Mouse (Mus musculus) heart, embryonic 12.5 days (tissue): ENCODE measurements around the gene Gm1123. TPM values are rescaled to one million over a fixed set of nuclear protein-coding genes. Genes with fewer than 3 reads are reported as not detected.
A peak's percentile ranks its signal among the peaks of the same experiment; 100 is the strongest.

ENCODE experiments used
- ATAC-seq: fragments of 200-750 bp; cut with Nextera tagmentation; 2 replicates; pipeline ENCODE4 v1.8.0; 2017; ENCODE audit warnings: moderate TSS enrichment, moderate library complexity; ENCODE audit not compliant: insufficient number of reproducible peaks, low FRiP score
- H3K27ac ChIP-seq: fragments of 300-500 bp; sonication (generic); 2 replicates; pipeline ENCODE4 v1.5.1; 2016; ENCODE audit warnings: mild to moderate bottlenecking, moderate library complexity; ENCODE audit not compliant: poor library complexity, severe bottlenecking
- H3K27me3 ChIP-seq: fragments of 300-500 bp; sonication (generic); replicated peaks from 2 replicates; pipeline ENCODE4 v1.6.1; 2016; ENCODE audit warnings: mild to moderate bottlenecking, moderate library complexity
- H3K36me3 ChIP-seq: fragments of 300-500 bp; sonication (generic); 2 replicates; pipeline ENCODE4 v1.6.1; 2016; ENCODE audit warnings: mild to moderate bottlenecking, moderate library complexity
- H3K4me1 ChIP-seq: fragments of 300-500 bp; sonication (generic); replicated peaks from 2 replicates; pipeline ENCODE4 v1.6.1; 2016; ENCODE audit warnings: mild to moderate bottlenecking
- H3K4me2 ChIP-seq: fragments of 300-500 bp; sonication (generic); 2 replicates; pipeline ENCODE4 v1.6.1; 2016; ENCODE audit warnings: mild to moderate bottlenecking, moderate library complexity
- H3K4me3 ChIP-seq: fragments of 300-500 bp; sonication (generic); 2 replicates; pipeline ENCODE4 v1.5.1; 2016; ENCODE audit warnings: mild to moderate bottlenecking
- H3K9ac ChIP-seq: fragments of 300-500 bp; sonication (generic); 2 replicates; pipeline ENCODE4 v1.6.1; 2016; ENCODE audit warnings: mild to moderate bottlenecking, moderate library complexity
- H3K9me3 ChIP-seq: fragments of 300-500 bp; sonication (generic); replicated peaks from 2 replicates; pipeline ENCODE4 v1.6.1; 2016; ENCODE audit warnings: mild to moderate bottlenecking, moderate library complexity
- WGBS: fragments of 180-500 bp; shearing (Covaris S2); methylation state at CpG from one replicate; pipeline ENCODE4 v1.1.7; 2016; 5-methylcytosine and 5-hydroxymethylcytosine counted together
- polyA plus RNA-seq: library from polyadenylated mRNA; unstranded; fragments of >200 nt; fragmentation: Nextera tagmentation; extraction: Ambion mirVana; gene quantifications from 2 replicates; pipeline ENCODE4 v1.2.1, GENCODE M21; 2016

Gm1123 gene
- polyA plus RNA-seq, 1 experiment from 2014 or later = 0.14 TPM

- WGBS = 4% methylated on average over 7 of the region's 7 CpGs
- Histone ChIP-seq H3K36me3 (no peaks in the 10 kb centered on the region), H3K4me2 (peak overlapping the region; percentile 87), H3K27ac (no peak overlapping the region), H3K27me3 (peaks cover 81% of the 10 kb centered on the region), H3K4me3 (peak overlapping the region; percentile 51), H3K4me1 (peaks cover 6% of the 10 kb centered on the region; the same call in 1 of the 2 replicates), H3K9me3 (peaks cover 5% of the 10 kb centered on the region; the same call in 1 of the 2 replicates), H3K9ac (no peak overlapping the region)
- ATAC-seq = no peak
Measured at GRCm38 (mm10) chr9:98973561-98973960, 62.0 kb downstream of the Gm1123 start.

GRCm38 (mm10) chr9:98973101-98973521 is 62.4 kb downstream of the Gm1123 start:
- peaks cover 6% of the 10 kb centered on the region; the same call in 1 of the 2 replicates for H3K4me1 ChIP-seq
- H3K36me3 ChIP-seq = no peaks in the 10 kb centered on the region
- peaks cover 85% of the 10 kb centered on the region for H3K27me3 ChIP-seq
- no peak for ATAC-seq
- peak overlapping the region; percentile 51 for H3K4me3 ChIP-seq
- H3K9me3 ChIP-seq = peaks cover 5% of the 10 kb centered on the region; the same call in 1 of the 2 replicates
- peak overlapping the region; percentile 46 for H3K9ac ChIP-seq
- H3K27ac ChIP-seq = no peak overlapping the region
- H3K4me2 ChIP-seq = peak overlapping the region; percentile 87
- WGBS = under 1% methylated on average over 40 of the region's 40 CpGs

- Histone ChIP-seq H3K4me3 (peak overlapping the region; percentile 11; the same call in 1 of the 2 replicates), H3K36me3 (no peaks in the 10 kb centered on the region), H3K27ac (no peak overlapping the region), H3K9me3 (no peaks in the 10 kb centered on the region), H3K27me3 (peaks cover 94% of the 10 kb centered on the region), H3K4me2 (peak overlapping the region; percentile 36), H3K4me1 (no peaks in the 10 kb centered on the region), H3K9ac (no peak overlapping the region)
- ATAC-seq = no peak
- 2% methylated on average over 18 of the region's 18 CpGs for WGBS
Measured at GRCm38 (mm10) chr9:98965084-98965483, 70.4 kb downstream of the Gm1123 start.

- WGBS = 6% methylated on average over 18 of the region's 18 CpGs
- Histone ChIP-seq H3K4me1 (no peaks in the 10 kb centered on the region), H3K36me3 (no peaks in the 10 kb centered on the region), H3K4me2 (no peak overlapping the region), H3K4me3 (no peak overlapping the region), H3K9me3 (no peaks in the 10 kb centered on the region), H3K27me3 (peaks cover 96% of the 10 kb centered on the region), H3K9ac (no peak overlapping the region), H3K27ac (no peak overlapping the region)
- ATAC-seq = no peak
Measured at GRCm38 (mm10) chr9:98963661-98964060, 71.9 kb downstream of the Gm1123 start.

- H3K9ac ChIP-seq = no peak overlapping the region
- no peak for ATAC-seq
- H3K36me3 ChIP-seq = no peaks in the 10 kb centered on the region
- no peak overlapping the region for H3K4me2 ChIP-seq
- no peak overlapping the region for H3K4me3 ChIP-seq
- H3K9me3 ChIP-seq = no peaks in the 10 kb centered on the region
- WGBS = under 1% methylated on average over 20 of the region's 20 CpGs
- peaks cover 90% of the 10 kb centered on the region for H3K27me3 ChIP-seq
- no peak overlapping the region for H3K27ac ChIP-seq
- H3K4me1 ChIP-seq = no peaks in the 10 kb centered on the region
Measured at GRCm38 (mm10) chr9:98962478-98963142, 72.9 kb downstream of the Gm1123 start.

- H3K27ac ChIP-seq = no peak overlapping the region
- H3K9ac ChIP-seq = no peak overlapping the region
- WGBS = 10% methylated on average over 22 of the region's 22 CpGs
- H3K4me2 ChIP-seq = no peak overlapping the region
- peaks cover 5% of the 10 kb centered on the region; the same call in 1 of the 2 replicates for H3K4me1 ChIP-seq
- H3K27me3 ChIP-seq = peaks cover 86% of the 10 kb centered on the region
- H3K4me3 ChIP-seq = no peak overlapping the region
- ATAC-seq = no peak
- H3K9me3 ChIP-seq = no peaks in the 10 kb centered on the region
- H3K36me3 ChIP-seq = no peaks in the 10 kb centered on the region
Measured at GRCm38 (mm10) chr9:98961591-98962477, 73.7 kb downstream of the Gm1123 start.

- no peaks in the 10 kb centered on the region for H3K9me3 ChIP-seq
- no peak for ATAC-seq
- no peak overlapping the region for H3K27ac ChIP-seq
Measured at GRCm38 (mm10) chr9:98960348-98960747, 75.2 kb downstream of the Gm1123 start.

GRCm38 (mm10) chr9:98959851-98960250 is 75.7 kb downstream of the Gm1123 start:
- no peaks in the 10 kb centered on the region for H3K36me3 ChIP-seq
- no peak overlapping the region for H3K4me3 ChIP-seq
- H3K27me3 ChIP-seq = peaks cover 88% of the 10 kb centered on the region
- no peak overlapping the region for H3K9ac ChIP-seq
- H3K9me3 ChIP-seq = no peaks in the 10 kb centered on the region
- no peak for ATAC-seq
- H3K27ac ChIP-seq = no peak overlapping the region
- 29% methylated on average over 3 of the region's 3 CpGs for WGBS
- peaks cover 24% of the 10 kb centered on the region for H3K4me1 ChIP-seq
- H3K4me2 ChIP-seq = no peak overlapping the region

More at GRCm38 (mm10) chr9:98960348-98960747, 75.2 kb downstream of the Gm1123 start:
- Histone ChIP-seq H3K9ac (no peak overlapping the region), H3K4me1 (peaks cover 19% of the 10 kb centered on the region), H3K36me3 (no peaks in the 10 kb centered on the region), H3K4me3 (no peak overlapping the region), H3K4me2 (no peak overlapping the region), H3K27me3 (peaks cover 88% of the 10 kb centered on the region)
- 18% methylated on average over 5 of the region's 5 CpGs for WGBS

GRCm38 (mm10) chr9:98958628-98959027 is 76.9 kb downstream of the Gm1123 start:
- H3K27ac ChIP-seq = no peak overlapping the region
- no peak overlapping the region for H3K4me2 ChIP-seq
- WGBS = 7% methylated on average over 6 of the region's 6 CpGs
- H3K4me3 ChIP-seq = no peak overlapping the region
- no peak overlapping the region for H3K9ac ChIP-seq
- no peaks in the 10 kb centered on the region for H3K9me3 ChIP-seq
- H3K36me3 ChIP-seq = no peaks in the 10 kb centered on the region
- no peak for ATAC-seq
- peaks cover 29% of the 10 kb centered on the region for H3K4me1 ChIP-seq
- H3K27me3 ChIP-seq = peaks cover 88% of the 10 kb centered on the region

GRCm38 (mm10) chr9:98957751-98958351 is 77.7 kb downstream of the Gm1123 start:
- no peak overlapping the region for H3K4me3 ChIP-seq
- H3K4me1 ChIP-seq = peaks cover 29% of the 10 kb centered on the region
- H3K4me2 ChIP-seq = no peak overlapping the region
- no peak overlapping the region for H3K9ac ChIP-seq
- H3K27ac ChIP-seq = no peak overlapping the region
- 1% methylated on average over 23 of the region's 23 CpGs for WGBS
- no peak for ATAC-seq
- peaks cover 88% of the 10 kb centered on the region for H3K27me3 ChIP-seq
- H3K9me3 ChIP-seq = no peaks in the 10 kb centered on the region
- H3K36me3 ChIP-seq = no peaks in the 10 kb centered on the region
